Mouse (Mus musculus): Measurements from ENCODE around the gene Scgb2b12. TPM values are rescaled to one million over a fixed set of nuclear protein-coding genes. Genes with fewer than 3 reads are reported as not detected.
"Not testable (repeated sequence)": the region's sequence is repeated elsewhere in the genome, so short reads cannot be mapped to it uniquely, and the experiment has no call there.

Scgb2b12 gene
- total RNA-seq (2021), result not detected
- long read RNA-seq, experiment 1, result 0 reads
- long read RNA-seq, experiment 2, result 0 reads

- not testable (repeated sequence) for DNase-seq (ENCODE audit: low spot score in 2 of 2)
Observed at GRCm38 (mm10) chr7:32327145-32327544, at the start of gene Scgb2b12. Gene Scgb2b12, minus strand, starts transcription at chr7:32327245.

- not testable (repeated sequence) for DNase-seq (ENCODE audit: low spot score in 2 of 2)
Observed at GRCm38 (mm10) chr7:32333882-32334281, 6.8 kb upstream of the Scgb2b12 start, which contains the start of gene Scgb1b12. Gene Scgb1b12, plus strand, starts transcription at chr7:32334182.

Other genes starting within 250 kb of the Scgb2b12 start
- gene Scgb1b10, start 226.4 kb downstream of the Scgb2b12 start, total RNA-seq (2021), result not detected
- gene Scgb2b11, start 116.1 kb downstream of the Scgb2b12 start, total RNA-seq (2021), result not detected
- not detected for gene Scgb1b11, start 104.4 kb downstream of the Scgb2b12 start, total RNA-seq (2021)
- not detected for gene Scgb1b12, start 6.9 kb upstream of the Scgb2b12 start, total RNA-seq (2021)
- gene Scgb1b29, start 114.3 kb upstream of the Scgb2b12 start, total RNA-seq (2021), result not detected